Mouse (Mus musculus) neural tube, embryonic 12.5 days (tissue): ENCODE measurements around the gene Zfp148. TPM values are rescaled to one million over a fixed set of nuclear protein-coding genes. Genes with fewer than 3 reads are reported as not detected.
A peak's percentile ranks its signal among the peaks of the same experiment; 100 is the strongest.
"Not testable (repeated sequence)": the region's sequence is repeated elsewhere in the genome, so short reads cannot be mapped to it uniquely, and the experiment has no call there.

Experiments used
- ATAC-seq: fragments of 200-750 bp; cut with Nextera tagmentation; 2 replicates; pipeline ENCODE4 v1.8.0; 2017; ENCODE audit warnings: low read depth, mild to moderate bottlenecking, moderate TSS enrichment, moderate library complexity; ENCODE audit not compliant: low FRiP score
- H3K27ac ChIP-seq: fragments of 300-500 bp; sonication (generic); 2 replicates; pipeline ENCODE4 v1.5.1; 2016
- H3K27me3 ChIP-seq: fragments of 300-500 bp; sonication (generic); replicated peaks from 2 replicates; pipeline ENCODE4 v1.6.1; 2016; ENCODE audit warnings: mild to moderate bottlenecking
- H3K36me3 ChIP-seq: fragments of 300-500 bp; sonication (generic); 2 replicates; pipeline ENCODE4 v1.6.1; 2016; ENCODE audit warnings: mild to moderate bottlenecking
- H3K4me1 ChIP-seq: fragments of 300-500 bp; sonication (generic); 2 replicates; pipeline ENCODE4 v1.6.1; 2016
- H3K4me2 ChIP-seq: fragments of 300-500 bp; sonication (generic); replicated peaks from 2 replicates; pipeline ENCODE4 v1.6.1; 2016; ENCODE audit warnings: mild to moderate bottlenecking
- H3K4me3 ChIP-seq: fragments of 300-500 bp; sonication (generic); 2 replicates; pipeline ENCODE4 v1.5.1; 2016
- H3K9ac ChIP-seq: fragments of 300-500 bp; sonication (generic); 2 replicates; pipeline ENCODE4 v1.6.1; 2016; ENCODE audit warnings: mild to moderate bottlenecking
- H3K9me3 ChIP-seq: fragments of 300-500 bp; sonication (generic); 2 replicates; pipeline ENCODE4 v1.6.1; 2016; ENCODE audit warnings: mild to moderate bottlenecking
- WGBS: fragments of 180-500 bp; shearing (Covaris S2); methylation state at CpG from one replicate; pipeline ENCODE4 v1.1.7; 2016; 5-methylcytosine and 5-hydroxymethylcytosine counted together
- polyA plus RNA-seq: library from polyadenylated mRNA; unstranded; fragments of >200 nt; fragmentation: Nextera tagmentation; extraction: Ambion mirVana; gene quantifications from 2 replicates; pipeline ENCODE4 v1.2.1, GENCODE M21; 2016

The Zfp148 gene
- polyA plus RNA-seq, 1 experiment from 2014 or later: 50.7 TPM

- not testable (repeated sequence) for H3K9ac ChIP-seq, H3K4me3 ChIP-seq, ATAC-seq, H3K4me2 ChIP-seq, H3K27ac ChIP-seq, H3K27me3 ChIP-seq, H3K36me3 ChIP-seq, H3K9me3 ChIP-seq
- peaks cover 17% of the 10 kb centered on the region for H3K4me1 ChIP-seq
- WGBS: 88% methylated on average over 2 of the region's 2 CpGs
These were observed 3.4 kb downstream of the Zfp148 start for GRCm38 (mm10) chr16:33384057-33384456.

GRCm38 (mm10) chr16:33387013-33387412, 6.4 kb downstream of the Zfp148 start:
- no peaks in the 10 kb centered on the region for H3K27me3 ChIP-seq
- peaks cover 10% of the 10 kb centered on the region; the same call in 1 of the 2 replicates for H3K4me1 ChIP-seq
- H3K4me2 ChIP-seq: no peak overlapping the region
- ATAC-seq: no peak
- no peak overlapping the region for H3K27ac ChIP-seq
- no peaks in the 10 kb centered on the region for H3K9me3 ChIP-seq
- H3K4me3 ChIP-seq: no peak overlapping the region
- H3K9ac ChIP-seq: no peak overlapping the region
- H3K36me3 ChIP-seq: peaks cover 4% of the 10 kb centered on the region; the same call in 1 of the 2 replicates
- WGBS: 96% methylated on average over 2 of the region's 2 CpGs

GRCm38 (mm10) chr16:33387420-33387819, 6.8 kb downstream of the Zfp148 start:
- Histone ChIP-seq H3K9me3 (no peaks in the 10 kb centered on the region), H3K27ac (no peak overlapping the region), H3K4me1 (peaks cover 6% of the 10 kb centered on the region; the same call in 1 of the 2 replicates), H3K36me3 (peaks cover 4% of the 10 kb centered on the region; the same call in 1 of the 2 replicates), H3K4me2 (no peak overlapping the region), H3K9ac (no peak overlapping the region), H3K4me3 (no peak overlapping the region), H3K27me3 (no peaks in the 10 kb centered on the region)
- no peak for ATAC-seq
- WGBS: 97% methylated on average over 2 of the region's 2 CpGs

GRCm38 (mm10) chr16:33399913-33400782, 19.5 kb downstream of the Zfp148 start:
- H3K4me1 ChIP-seq: peaks cover 11% of the 10 kb centered on the region
- WGBS: 2% methylated on average over 28 of the region's 28 CpGs
- H3K27me3 ChIP-seq: no peaks in the 10 kb centered on the region
- no peaks in the 10 kb centered on the region for H3K36me3 ChIP-seq
- H3K4me2 ChIP-seq: peak overlapping the region; percentile 71
- H3K9ac ChIP-seq: peak overlapping the region; percentile 56
- H3K4me3 ChIP-seq: peak overlapping the region; percentile 33
- ATAC-seq: peak; percentile 61; the same call in 1 of the 2 replicates
- no peaks in the 10 kb centered on the region for H3K9me3 ChIP-seq
- no peak overlapping the region for H3K27ac ChIP-seq

GRCm38 (mm10) chr16:33400943-33401342, 20.3 kb downstream of the Zfp148 start:
- ATAC-seq: no peak
- Histone ChIP-seq H3K4me2 (no peak overlapping the region), H3K9me3 (no peaks in the 10 kb centered on the region), H3K9ac (no peak overlapping the region), H3K4me1 (peaks cover 11% of the 10 kb centered on the region), H3K27me3 (no peaks in the 10 kb centered on the region), H3K27ac (no peak overlapping the region), H3K4me3 (no peak overlapping the region), H3K36me3 (no peaks in the 10 kb centered on the region)
- WGBS: 79% methylated on average over 4 of the region's 4 CpGs

GRCm38 (mm10) chr16:33403258-33403657, 22.6 kb downstream of the Zfp148 start:
- no peak overlapping the region for H3K4me3 ChIP-seq
- H3K27ac ChIP-seq: no peak overlapping the region
- H3K36me3 ChIP-seq: no peaks in the 10 kb centered on the region
- ATAC-seq: no peak
- H3K9me3 ChIP-seq: no peaks in the 10 kb centered on the region
- 91% methylated on average over 2 of the region's 2 CpGs for WGBS
- H3K9ac ChIP-seq: no peak overlapping the region
- H3K4me2 ChIP-seq: no peak overlapping the region
- H3K27me3 ChIP-seq: no peaks in the 10 kb centered on the region
- H3K4me1 ChIP-seq: peaks cover 11% of the 10 kb centered on the region

GRCm38 (mm10) chr16:33404055-33404454, 23.4 kb downstream of the Zfp148 start:
- no peak overlapping the region for H3K27ac ChIP-seq
- no peak for ATAC-seq
- 94% methylated on average over 3 of the region's 3 CpGs for WGBS

GRCm38 (mm10) chr16:33405487-33405886, 24.9 kb downstream of the Zfp148 start:
- peaks cover under 1% of the 10 kb centered on the region for H3K4me1 ChIP-seq
- no peak overlapping the region for H3K9ac ChIP-seq
- H3K27ac ChIP-seq: no peak overlapping the region
- no peak overlapping the region for H3K4me2 ChIP-seq
- H3K9me3 ChIP-seq: no peaks in the 10 kb centered on the region
- 91% methylated on average over 4 of the region's 4 CpGs for WGBS
- no peak overlapping the region for H3K4me3 ChIP-seq
- H3K36me3 ChIP-seq: no peaks in the 10 kb centered on the region
- ATAC-seq: no peak
- no peaks in the 10 kb centered on the region for H3K27me3 ChIP-seq

More at GRCm38 (mm10) chr16:33404055-33404454, 23.4 kb downstream of the Zfp148 start:
- H3K4me1 ChIP-seq: peaks cover 11% of the 10 kb centered on the region
- H3K9me3 ChIP-seq: no peaks in the 10 kb centered on the region
- H3K27me3 ChIP-seq: no peaks in the 10 kb centered on the region
- H3K4me2 ChIP-seq: no peak overlapping the region
- no peaks in the 10 kb centered on the region for H3K36me3 ChIP-seq
- H3K9ac ChIP-seq: no peak overlapping the region
- H3K4me3 ChIP-seq: no peak overlapping the region

- Histone ChIP-seq H3K27me3 (no peaks in the 10 kb centered on the region), H3K4me3 (no peak overlapping the region), H3K4me1 (peaks cover 5% of the 10 kb centered on the region), H3K36me3 (no peaks in the 10 kb centered on the region), H3K27ac (no peak overlapping the region), H3K9me3 (no peaks in the 10 kb centered on the region), H3K4me2 (no peak overlapping the region), H3K9ac (no peak overlapping the region)
- ATAC-seq: no peak
- 83% methylated on average over 2 of the region's 2 CpGs for WGBS
These were observed 29.5 kb downstream of the Zfp148 start for GRCm38 (mm10) chr16:33410151-33410550.

- no peak overlapping the region for H3K27ac ChIP-seq
- ATAC-seq: no peak
- H3K4me1 ChIP-seq: peaks cover 5% of the 10 kb centered on the region
- 88% methylated on average over 1 of the region's 1 CpGs for WGBS
- H3K36me3 ChIP-seq: no peaks in the 10 kb centered on the region
- H3K27me3 ChIP-seq: no peaks in the 10 kb centered on the region
- no peak overlapping the region for H3K9ac ChIP-seq
- H3K4me3 ChIP-seq: no peak overlapping the region
- no peaks in the 10 kb centered on the region for H3K9me3 ChIP-seq
- H3K4me2 ChIP-seq: no peak overlapping the region
These were observed 30.0 kb downstream of the Zfp148 start for GRCm38 (mm10) chr16:33410605-33411004.

- H3K27ac ChIP-seq: no peak overlapping the region
- no peaks in the 10 kb centered on the region for H3K9me3 ChIP-seq
- H3K4me3 ChIP-seq: no peak overlapping the region
- 91% methylated on average over 5 of the region's 5 CpGs for WGBS
- no peak overlapping the region for H3K9ac ChIP-seq
- ATAC-seq: no peak
- H3K4me2 ChIP-seq: no peak overlapping the region
- no peaks in the 10 kb centered on the region for H3K36me3 ChIP-seq
- H3K27me3 ChIP-seq: no peaks in the 10 kb centered on the region
- H3K4me1 ChIP-seq: peaks cover 9% of the 10 kb centered on the region
These were observed 33.6 kb downstream of the Zfp148 start for GRCm38 (mm10) chr16:33414191-33414590.

GRCm38 (mm10) chr16:33415607-33416006, 35.0 kb downstream of the Zfp148 start:
- H3K4me2 ChIP-seq: no peak overlapping the region
- WGBS: 85% methylated on average over 5 of the region's 5 CpGs
- H3K9ac ChIP-seq: no peak overlapping the region
- ATAC-seq: no peak
- no peaks in the 10 kb centered on the region for H3K27me3 ChIP-seq
- H3K36me3 ChIP-seq: no peaks in the 10 kb centered on the region
- no peaks in the 10 kb centered on the region for H3K9me3 ChIP-seq
- peaks cover 9% of the 10 kb centered on the region for H3K4me1 ChIP-seq
- no peak overlapping the region for H3K4me3 ChIP-seq
- no peak overlapping the region for H3K27ac ChIP-seq

- peaks cover 28% of the 10 kb centered on the region for H3K36me3 ChIP-seq
- no peak overlapping the region for H3K27ac ChIP-seq
- no peak overlapping the region for H3K4me2 ChIP-seq
- no peaks in the 10 kb centered on the region for H3K27me3 ChIP-seq
- H3K9ac ChIP-seq: no peak overlapping the region
- H3K4me3 ChIP-seq: no peak overlapping the region
- no peaks in the 10 kb centered on the region for H3K4me1 ChIP-seq
- ATAC-seq: no peak
- WGBS: 53% methylated on average over 3 of the region's 3 CpGs
- no peaks in the 10 kb centered on the region for H3K9me3 ChIP-seq
These were observed 47.7 kb downstream of the Zfp148 start for GRCm38 (mm10) chr16:33428327-33428726.
